Mouse (Mus musculus): ENCODE measurements around the gene Nfib.

- TF ChIP-seq CTCF (IDR thresholded peaks at IDR 0.05; ENCODE audit: borderline replicate concordance, insufficient read depth, low read depth, low read length) = no peak
- no peak for TF ChIP-seq POLR2A (IDR thresholded peaks at IDR 0.05; ENCODE audit: borderline replicate concordance, insufficient read depth, low read length)
Observed at GRCm38 (mm10) chr4:82483298-82483697, 222.3 kb downstream of the Nfib start.
